Mouse (Mus musculus) midbrain, embryonic 16.5 days (tissue): ENCODE measurements around the gene Casz1. TPM values are rescaled to one million over a fixed set of nuclear protein-coding genes. Genes with fewer than 3 reads are reported as not detected.

Experiments used
- ATAC-seq: fragments of 200-750 bp; cut with Nextera tagmentation; 2 replicates; pipeline ENCODE4 v1.8.0; 2017; ENCODE audit warnings: moderate TSS enrichment
- H3K27ac ChIP-seq: fragments of 300-500 bp; sonication (generic); 2 replicates; pipeline ENCODE4 v1.5.1; 2014; ENCODE audit warnings: mild to moderate bottlenecking, low read length, mixed read lengths
- H3K27me3 ChIP-seq: fragments of 300-500 bp; sonication (generic); 2 replicates; pipeline ENCODE4 v1.6.1; 2014; ENCODE audit warnings: low read depth, low read length, mixed read lengths; ENCODE audit not compliant: control insufficient read depth, insufficient read depth
- H3K36me3 ChIP-seq: fragments of 300-500 bp; sonication (generic); 2 replicates; pipeline ENCODE4 v1.6.1; 2014; ENCODE audit warnings: mild to moderate bottlenecking, low read length, moderate library complexity, mixed read lengths; ENCODE audit not compliant: control insufficient read depth, insufficient read depth
- H3K4me1 ChIP-seq: fragments of 300-500 bp; sonication (generic); 2 replicates; pipeline ENCODE4 v1.6.1; 2014; ENCODE audit warnings: mild to moderate bottlenecking, low read length, mixed read lengths; ENCODE audit not compliant: control insufficient read depth, insufficient read depth
- H3K4me2 ChIP-seq: fragments of 300-500 bp; sonication (generic); 2 replicates; pipeline ENCODE4 v1.6.1; 2014; ENCODE audit warnings: mild to moderate bottlenecking, low read length, mixed read lengths
- H3K4me3 ChIP-seq: fragments of 300-500 bp; sonication (generic); 2 replicates; pipeline ENCODE4 v1.5.1; 2014; ENCODE audit warnings: low read depth, mild to moderate bottlenecking, low read length, moderate library complexity, mixed read lengths
- H3K9ac ChIP-seq: fragments of 300-500 bp; sonication (generic); 2 replicates; pipeline ENCODE4 v1.6.1; 2014; ENCODE audit warnings: low read depth, low read length, mixed read lengths
- H3K9me3 ChIP-seq: fragments of 300-500 bp; sonication (generic); replicated peaks from 2 replicates; pipeline ENCODE4 v1.6.1; 2014; ENCODE audit warnings: mild to moderate bottlenecking, low read length, mixed read lengths; ENCODE audit not compliant: control insufficient read depth, poor library complexity, severe bottlenecking
- WGBS: fragments of 180-500 bp; shearing (Covaris S2); extraction: QIAGEN DNeasy Blood & Tissue Kit; methylation state at CpG from one replicate; pipeline ENCODE4 v1.1.7; 2014; 5-methylcytosine and 5-hydroxymethylcytosine counted together
- polyA plus RNA-seq: library from polyadenylated mRNA; unstranded; fragments of >200 nt; fragmentation: Nextera tagmentation; extraction: Ambion mirVana; gene quantifications from 2 replicates; pipeline ENCODE4 v1.2.1, GENCODE M21; 2015

Casz1 gene
- polyA plus RNA-seq, 1 experiment from 2014 or later: 2.6 TPM

DNA sequence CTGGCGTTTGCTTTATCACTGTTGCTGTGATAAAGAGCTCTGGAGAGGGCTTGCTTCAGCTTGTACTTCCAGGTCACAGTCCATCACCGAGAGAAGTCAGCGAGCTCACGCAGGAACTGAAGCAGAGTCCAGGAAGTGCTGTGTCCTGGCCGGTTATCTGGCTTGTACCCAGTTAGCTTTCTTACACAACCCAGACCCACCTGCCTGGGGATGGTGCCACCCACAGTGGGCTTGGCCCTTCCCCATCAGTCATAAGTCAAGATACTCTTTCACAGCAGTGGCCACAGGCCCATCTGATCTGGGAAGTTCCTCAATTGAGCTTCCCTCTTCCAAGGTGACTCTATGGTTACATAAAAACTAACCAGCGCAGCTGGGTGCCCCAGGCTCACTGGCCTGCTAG lies 31.6 kb upstream of the Casz1 start:
- Histone ChIP-seq H3K4me3 (no peak overlapping the region), H3K4me1 (peaks cover 19% of the 10 kb centered on the region), H3K9me3 (no peaks in the 10 kb centered on the region), H3K9ac (no peak overlapping the region), H3K4me2 (no peak overlapping the region), H3K27me3 (0 out of 2 replicates have a peak, but pooled peaks cover 2% of the 10 kb centered on the region), H3K36me3 (no peaks in the 10 kb centered on the region), H3K27ac (no peak overlapping the region)
- 81% methylated on average over 6 of the region's 6 CpGs for WGBS
- no peak for ATAC-seq

DNA sequence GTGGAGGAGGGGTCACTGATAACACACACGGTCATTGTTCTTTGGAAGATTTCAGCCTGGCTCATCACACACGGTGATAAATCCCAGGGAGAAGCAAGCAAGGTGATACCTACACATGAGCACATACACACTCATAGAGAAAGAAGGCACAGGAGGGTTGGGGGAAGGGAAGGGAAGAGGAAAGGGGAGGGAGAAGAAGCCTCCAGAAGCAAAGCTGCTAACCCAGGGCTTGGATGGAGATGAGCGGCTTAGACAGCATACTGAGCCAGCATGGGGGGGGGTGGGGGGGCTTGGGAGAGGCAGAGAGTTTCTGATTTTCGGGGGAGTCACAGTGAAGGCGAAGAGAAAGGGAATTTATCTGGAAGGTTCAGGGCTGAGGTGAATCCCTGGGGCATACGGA lies 30.2 kb upstream of the Casz1 start:
- peaks cover 14% of the 10 kb centered on the region for H3K4me1 ChIP-seq
- H3K9ac ChIP-seq: no peak overlapping the region
- ATAC-seq: no peak
- H3K4me2 ChIP-seq: no peak overlapping the region
- H3K9me3 ChIP-seq: no peaks in the 10 kb centered on the region
- no peak overlapping the region for H3K4me3 ChIP-seq
- no peak overlapping the region for H3K27ac ChIP-seq
- H3K27me3 ChIP-seq: 0 out of 2 replicates have a peak, but pooled peaks cover 2% of the 10 kb centered on the region
- no peaks in the 10 kb centered on the region for H3K36me3 ChIP-seq
- WGBS: 81% methylated on average over 6 of the region's 6 CpGs

DNA sequence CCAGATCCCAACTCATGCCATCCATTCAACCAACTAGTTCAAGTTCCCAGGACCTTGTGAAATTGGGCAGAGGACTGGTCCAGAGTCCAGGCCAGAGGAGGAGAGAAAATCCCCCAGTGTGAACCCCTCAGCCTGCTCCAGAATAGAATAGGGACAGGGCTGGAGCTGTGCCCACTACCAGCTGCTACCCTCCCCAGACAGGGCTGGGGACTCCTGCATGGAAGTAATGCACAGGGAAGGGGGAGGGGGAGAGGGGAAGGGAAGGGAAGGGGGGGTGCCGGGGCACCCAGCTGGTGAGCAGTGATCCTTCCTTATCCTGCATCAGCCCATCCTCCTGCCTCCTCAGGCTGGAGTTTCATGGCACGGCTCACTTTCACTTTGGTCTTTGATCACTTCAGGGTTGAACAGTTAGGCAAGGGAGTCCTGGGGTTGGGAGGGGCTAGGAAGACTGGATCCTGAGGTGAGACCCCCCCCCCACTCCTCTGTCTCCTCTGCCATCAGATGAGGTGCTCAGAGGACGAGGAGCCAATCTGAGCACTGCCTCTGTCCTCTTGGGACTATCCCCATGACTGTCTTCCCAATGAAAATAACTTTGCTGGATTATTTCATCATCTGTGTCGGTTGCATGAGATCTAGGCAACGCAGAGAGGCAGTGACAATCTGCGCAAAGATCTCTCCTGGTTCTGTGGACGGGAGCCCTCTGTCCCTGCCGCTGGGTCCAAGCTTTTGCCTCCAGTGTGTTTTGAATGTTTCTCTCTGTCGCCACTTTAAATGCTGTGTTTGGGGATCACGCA lies 28.6 kb upstream of the Casz1 start:
- peak; percentile 37; the same call in 1 of the 2 replicates for ATAC-seq
- 54% methylated on average over 10 of the region's 10 CpGs for WGBS
- H3K4me2 ChIP-seq: no peak overlapping the region

DNA sequence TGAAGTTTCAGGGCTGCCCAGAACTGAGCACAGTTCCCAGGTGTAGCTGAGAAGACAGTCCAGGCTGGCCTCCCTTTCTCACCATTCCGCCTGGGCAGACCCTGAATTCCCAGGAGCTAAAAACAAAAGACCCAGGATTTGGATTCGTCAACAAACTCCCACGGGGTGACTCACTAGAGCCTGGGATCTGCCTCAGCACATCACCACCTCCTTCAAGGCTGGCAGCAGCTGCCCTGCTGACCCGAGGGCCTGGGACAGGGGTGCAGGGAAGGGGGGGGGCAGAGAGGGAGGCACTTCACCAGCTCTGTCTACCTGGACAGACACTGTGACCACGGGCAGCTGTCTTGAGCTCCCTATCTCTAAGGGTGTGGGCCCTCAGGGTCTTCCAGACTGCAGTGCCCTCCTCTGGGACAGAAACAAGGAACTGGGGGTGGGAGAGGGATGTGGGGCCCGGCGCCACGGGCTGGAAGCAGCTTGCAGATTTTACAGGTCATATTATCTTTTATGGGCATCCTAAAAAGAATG lies 24.1 kb upstream of the Casz1 start:
- Histone ChIP-seq H3K27ac (no peak overlapping the region), H3K4me3 (no peak overlapping the region), H3K9me3 (no peaks in the 10 kb centered on the region), H3K27me3 (no peaks in the 10 kb centered on the region), H3K4me2 (no peak overlapping the region), H3K4me1 (no peaks in the 10 kb centered on the region; the same call in 1 of the 2 replicates), H3K36me3 (no peaks in the 10 kb centered on the region), H3K9ac (no peak overlapping the region)
- 45% methylated on average over 8 of the region's 8 CpGs for WGBS
- no peak for ATAC-seq

More for the DNA sequence above, 28.6 kb upstream of the Casz1 start:
- no peak overlapping the region for H3K4me3 ChIP-seq
- H3K27me3 ChIP-seq: 0 out of 2 replicates have a peak, but pooled peaks cover 2% of the 10 kb centered on the region
- no peak overlapping the region for H3K9ac ChIP-seq
- no peaks in the 10 kb centered on the region for H3K9me3 ChIP-seq
- H3K36me3 ChIP-seq: no peaks in the 10 kb centered on the region
- H3K27ac ChIP-seq: no peak overlapping the region
- peaks cover 14% of the 10 kb centered on the region for H3K4me1 ChIP-seq

DNA sequence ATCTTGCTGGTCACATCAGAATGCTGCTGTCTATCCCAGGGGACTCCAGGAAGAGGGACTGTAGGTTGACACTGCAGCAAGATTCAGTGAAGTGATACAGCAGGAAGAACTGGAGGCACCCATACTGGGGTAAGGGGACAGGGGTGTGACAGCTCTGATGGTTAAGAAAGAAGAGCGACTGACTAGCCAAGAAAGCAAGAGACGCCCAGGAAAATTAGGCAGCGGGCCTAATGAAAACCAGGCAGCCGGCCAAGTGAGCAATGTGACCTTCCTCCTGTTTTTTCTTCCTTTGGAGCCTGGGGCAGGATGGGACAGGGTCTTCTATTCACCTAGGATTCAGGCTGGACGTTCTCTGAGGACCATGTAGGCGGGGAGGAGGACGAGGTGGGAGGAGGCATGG lies 22.7 kb upstream of the Casz1 start:
- 75% methylated on average over 7 of the region's 7 CpGs for WGBS
- no peaks in the 10 kb centered on the region for H3K36me3 ChIP-seq
- H3K27ac ChIP-seq: no peak overlapping the region
- no peak overlapping the region for H3K9ac ChIP-seq
- H3K4me2 ChIP-seq: no peak overlapping the region
- no peaks in the 10 kb centered on the region for H3K4me1 ChIP-seq
- no peak overlapping the region for H3K4me3 ChIP-seq
- H3K9me3 ChIP-seq: no peaks in the 10 kb centered on the region
- no peak for ATAC-seq
- peaks cover 4% of the 10 kb centered on the region; the same call in 1 of the 2 replicates for H3K27me3 ChIP-seq

DNA sequence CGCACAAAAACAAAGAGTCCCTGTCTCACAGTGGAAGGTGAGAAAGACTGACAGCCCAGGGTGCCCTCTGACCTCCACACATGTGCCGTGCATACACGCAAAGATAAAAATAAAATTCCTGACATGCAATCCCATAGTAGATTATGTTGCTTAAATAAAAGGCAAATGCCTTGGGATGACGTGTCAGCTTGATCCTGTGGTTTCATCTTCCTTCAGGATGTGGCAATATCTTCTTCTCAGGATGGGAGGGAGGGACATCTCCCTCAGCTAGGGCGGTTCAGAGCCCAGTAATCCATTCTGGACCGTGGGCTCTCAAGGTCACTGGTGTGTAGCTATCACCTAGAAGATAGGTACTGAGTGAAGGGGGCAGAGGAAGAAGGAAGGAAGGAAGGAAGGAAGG lies 21.3 kb upstream of the Casz1 start:
- Histone ChIP-seq H3K27me3 (peaks cover 7% of the 10 kb centered on the region; the same call in 1 of the 2 replicates), H3K9ac (no peak overlapping the region), H3K36me3 (no peaks in the 10 kb centered on the region), H3K9me3 (no peaks in the 10 kb centered on the region), H3K4me1 (no peaks in the 10 kb centered on the region), H3K27ac (no peak overlapping the region), H3K4me3 (no peak overlapping the region), H3K4me2 (no peak overlapping the region)
- WGBS: 84% methylated on average over 6 of the region's 6 CpGs
- ATAC-seq: no peak

DNA sequence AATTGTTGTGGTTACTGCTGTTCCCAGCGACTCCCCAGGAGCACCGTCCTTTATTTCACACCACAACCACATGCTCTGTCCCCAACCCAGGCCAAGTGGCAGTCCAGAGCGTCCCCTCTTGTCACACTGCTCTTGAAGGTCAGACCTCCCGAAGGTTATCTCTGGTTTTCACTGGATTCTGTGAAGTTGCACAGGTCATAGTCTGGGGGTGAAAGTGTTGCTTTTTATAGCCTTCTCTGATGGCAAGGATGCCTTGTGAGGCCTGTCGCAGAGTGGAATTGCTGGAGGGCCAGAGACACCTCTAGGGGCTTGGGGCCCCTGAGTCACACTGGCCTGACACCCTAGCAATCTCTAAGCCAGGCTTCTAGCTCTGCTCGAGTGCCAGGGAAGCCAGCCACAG lies 20.5 kb upstream of the Casz1 start:
- Histone ChIP-seq H3K36me3 (no peaks in the 10 kb centered on the region), H3K9ac (no peak overlapping the region), H3K4me3 (no peak overlapping the region), H3K27me3 (peaks cover 7% of the 10 kb centered on the region; the same call in 1 of the 2 replicates), H3K9me3 (no peaks in the 10 kb centered on the region), H3K4me1 (no peaks in the 10 kb centered on the region), H3K4me2 (no peak overlapping the region), H3K27ac (no peak overlapping the region)
- ATAC-seq: no peak
- WGBS: 84% methylated on average over 6 of the region's 6 CpGs

DNA sequence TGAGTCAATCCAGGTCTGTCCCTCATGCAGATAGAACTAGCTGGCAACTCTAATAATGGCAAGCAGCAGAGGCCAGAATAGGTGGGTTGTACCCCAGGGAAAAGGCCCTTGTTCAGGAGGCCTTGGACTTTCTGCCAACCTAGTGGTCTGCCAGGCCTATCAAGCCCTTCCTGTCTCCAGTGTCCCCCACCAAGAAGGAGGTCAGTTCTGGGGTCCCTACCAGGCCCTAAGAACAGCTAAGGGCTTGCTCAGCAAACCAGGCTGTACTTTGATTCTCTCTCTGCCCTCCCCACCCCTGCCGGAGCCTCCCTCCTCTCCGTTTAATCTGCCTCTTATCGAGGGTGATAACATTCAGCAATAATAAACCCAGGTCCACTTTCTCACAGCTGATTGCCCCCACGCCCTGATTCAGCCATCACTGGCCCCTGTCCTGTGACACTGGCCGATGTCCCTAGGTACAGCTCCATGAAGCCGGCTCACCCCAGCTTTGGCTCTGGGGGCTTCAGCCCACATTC lies 19.1 kb upstream of the Casz1 start:
- H3K27me3 ChIP-seq: peaks cover 7% of the 10 kb centered on the region; the same call in 1 of the 2 replicates
- no peaks in the 10 kb centered on the region for H3K36me3 ChIP-seq
- no peak overlapping the region for H3K4me3 ChIP-seq
- no peak overlapping the region for H3K27ac ChIP-seq
- no peak overlapping the region for H3K9ac ChIP-seq
- ATAC-seq: no peak
- H3K4me1 ChIP-seq: no peaks in the 10 kb centered on the region
- WGBS: 87% methylated on average over 6 of the region's 6 CpGs
- no peak overlapping the region for H3K4me2 ChIP-seq
- no peaks in the 10 kb centered on the region for H3K9me3 ChIP-seq

DNA sequence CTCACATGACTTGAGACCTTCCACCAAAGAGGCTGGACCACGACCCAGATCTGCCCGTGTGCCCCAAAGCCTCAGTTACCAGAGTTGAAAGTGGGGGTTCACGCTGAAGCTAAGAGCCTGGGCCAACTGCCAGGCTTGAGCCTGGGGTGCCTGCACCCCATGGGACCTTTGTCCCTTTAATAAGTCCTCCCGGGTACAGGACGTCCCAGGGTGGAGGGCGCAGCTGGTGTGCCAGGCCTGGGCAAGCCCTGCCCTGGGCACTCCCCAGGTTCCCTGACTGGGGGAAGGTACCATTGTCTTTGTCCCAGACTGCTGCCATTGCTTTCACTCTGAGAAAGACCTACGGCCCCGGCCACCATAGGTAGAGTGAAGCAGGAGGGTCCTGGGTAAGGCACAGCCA lies 18.2 kb upstream of the Casz1 start:
- no peak overlapping the region for H3K27ac ChIP-seq
- no peak overlapping the region for H3K4me3 ChIP-seq
- 60% methylated on average over 8 of the region's 8 CpGs for WGBS
- no peak overlapping the region for H3K9ac ChIP-seq
- no peak for ATAC-seq
- H3K9me3 ChIP-seq: no peaks in the 10 kb centered on the region
- no peaks in the 10 kb centered on the region for H3K36me3 ChIP-seq
- peaks cover 7% of the 10 kb centered on the region; the same call in 1 of the 2 replicates for H3K27me3 ChIP-seq
- H3K4me2 ChIP-seq: no peak overlapping the region
- no peaks in the 10 kb centered on the region; the same call in 1 of the 2 replicates for H3K4me1 ChIP-seq
